Mouse (Mus musculus): ENCODE measurements at regions not wholly inside any gene's neighbourhood (a gene's known extent, or its start where the extent isn't known, plus 50 kb on each side); places are given as distances from the start of the nearest gene placed in this dataset.

DNA sequence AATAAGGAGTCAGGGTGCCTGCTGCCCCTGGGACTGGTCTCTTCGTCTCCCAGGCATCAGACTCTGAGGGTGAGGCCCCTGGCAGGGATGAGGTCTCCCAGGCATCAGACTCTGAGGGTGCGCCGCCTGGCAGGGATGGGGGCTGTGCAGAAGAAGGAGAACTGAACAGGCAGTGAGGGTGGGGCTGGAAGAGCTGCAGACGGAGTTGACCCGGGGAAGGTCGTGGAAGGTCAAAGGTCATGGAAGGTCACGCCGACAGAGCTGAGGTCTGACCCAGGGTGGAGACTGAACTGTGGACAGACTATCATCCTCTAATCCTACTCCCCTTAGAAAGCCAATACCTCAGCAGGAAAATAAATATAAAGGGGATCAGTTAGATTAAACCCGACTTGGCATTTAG lies 50.6 kb upstream of the Grik3 start:
- no peak for DNase-seq

DNA sequence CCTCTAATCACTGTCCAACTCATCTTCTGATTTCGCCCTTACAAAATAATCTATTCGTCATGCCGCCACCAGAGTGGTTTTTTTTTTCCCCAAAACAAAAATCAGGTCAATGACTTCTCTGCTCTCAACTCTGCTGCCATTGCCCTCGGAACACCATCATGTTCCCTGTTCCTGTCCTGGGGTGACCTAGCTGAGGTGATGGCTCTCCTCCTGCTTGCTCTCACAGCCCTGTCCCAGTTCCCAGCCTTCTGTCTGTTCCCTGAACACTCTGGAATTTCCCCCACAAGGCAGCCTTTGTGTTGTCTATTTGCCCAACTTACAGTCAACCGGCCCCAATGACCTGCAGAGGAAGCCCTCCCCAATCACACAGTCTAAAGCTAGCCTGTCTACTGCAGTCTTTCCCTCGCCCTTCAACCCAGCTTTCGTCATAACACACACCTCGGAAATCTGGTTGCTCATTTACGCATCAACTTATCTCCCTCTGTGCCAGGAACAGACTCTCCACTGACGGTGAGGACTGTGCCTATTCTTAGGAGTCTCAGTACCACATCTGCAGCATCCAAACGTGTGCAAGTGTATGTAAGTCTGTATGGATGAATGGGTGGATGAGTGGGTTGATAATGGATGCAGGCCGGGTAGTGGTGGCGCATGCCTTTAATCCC lies 53.2 kb upstream of the Grik3 start:
- no peak for DNase-seq

DNA sequence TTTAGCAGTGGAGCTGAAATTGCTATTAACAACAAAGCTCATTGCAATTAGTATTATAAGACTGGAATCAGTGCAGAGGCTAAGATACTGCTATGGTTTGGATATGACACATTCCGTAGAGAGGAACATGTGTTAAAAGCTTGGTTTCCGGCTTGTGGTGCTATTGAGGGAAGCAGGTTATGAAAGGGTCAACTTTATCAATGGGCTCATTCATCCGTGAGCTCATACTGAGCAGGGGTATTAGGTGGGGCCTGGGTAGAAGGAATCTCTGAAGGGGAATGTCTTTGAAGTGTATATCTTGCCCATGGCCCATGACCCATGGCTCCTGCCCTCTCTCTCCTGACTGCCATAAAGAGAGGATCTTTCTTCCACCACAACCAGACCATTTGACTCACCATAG lies 57.0 kb upstream of the Grik3 start:
- DNase-seq: no peak

DNA sequence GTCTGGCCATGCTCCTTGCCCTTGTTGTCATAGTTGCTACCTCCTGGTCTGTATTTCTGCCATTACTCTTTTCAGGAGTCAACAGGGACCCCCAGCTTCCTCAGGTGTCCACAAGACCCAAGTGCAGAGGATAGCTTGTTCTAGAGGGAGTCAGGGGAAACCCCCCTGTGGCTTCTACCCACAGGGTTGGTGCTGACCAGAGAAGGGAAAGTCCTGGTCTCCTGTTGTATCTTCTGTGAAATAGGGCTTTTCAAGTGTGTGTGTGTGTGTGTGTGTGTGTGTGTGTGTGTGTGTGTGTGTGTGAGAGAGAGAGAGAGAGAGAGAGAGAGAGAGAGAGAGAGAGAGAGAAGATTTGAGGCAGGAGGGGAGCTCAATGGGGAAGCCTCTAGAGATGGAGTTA lies 58.9 kb upstream of the Grik3 start:
- DNase-seq: no peak

DNA sequence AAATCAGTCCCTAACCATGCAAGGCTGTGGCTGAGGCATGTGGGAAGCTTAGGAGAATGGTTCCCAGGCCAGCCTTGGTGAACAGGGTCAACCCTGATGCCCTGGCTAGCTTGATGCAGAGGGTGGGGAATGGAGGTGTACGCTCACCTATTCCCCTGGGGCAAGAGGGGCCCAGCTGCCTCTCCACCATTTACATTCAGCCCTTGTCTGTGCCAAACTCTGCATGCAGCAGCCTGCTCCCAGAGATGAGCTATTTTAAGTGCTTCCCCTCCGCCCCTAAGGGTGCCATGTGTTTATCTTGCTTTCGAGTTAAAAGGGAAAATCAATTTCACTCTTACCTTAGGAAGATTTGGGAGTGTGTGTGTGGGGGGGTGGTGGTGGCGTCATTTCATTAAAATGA lies 59.7 kb upstream of the Grik3 start:
- no peak for DNase-seq

DNA sequence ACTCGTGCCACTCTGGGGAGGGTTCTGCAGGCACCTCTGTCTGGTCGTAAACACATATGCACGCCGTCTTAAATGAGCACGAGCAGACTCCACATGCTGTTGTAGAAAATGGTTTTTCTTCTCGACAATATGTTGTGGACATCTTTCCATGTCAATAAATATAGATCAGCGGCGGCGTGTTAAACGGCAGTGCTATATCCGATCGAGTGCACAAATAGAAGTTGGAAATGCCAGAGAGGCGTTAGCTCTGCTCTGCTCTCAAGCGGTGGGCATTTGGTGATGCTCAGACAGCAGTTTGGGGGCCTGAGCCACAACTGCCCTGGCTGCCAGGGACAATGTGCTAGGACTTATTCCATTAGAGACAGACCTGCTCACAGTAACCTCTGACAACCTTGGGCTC lies 61.8 kb upstream of the Grik3 start:
- no peak for DNase-seq

DNA sequence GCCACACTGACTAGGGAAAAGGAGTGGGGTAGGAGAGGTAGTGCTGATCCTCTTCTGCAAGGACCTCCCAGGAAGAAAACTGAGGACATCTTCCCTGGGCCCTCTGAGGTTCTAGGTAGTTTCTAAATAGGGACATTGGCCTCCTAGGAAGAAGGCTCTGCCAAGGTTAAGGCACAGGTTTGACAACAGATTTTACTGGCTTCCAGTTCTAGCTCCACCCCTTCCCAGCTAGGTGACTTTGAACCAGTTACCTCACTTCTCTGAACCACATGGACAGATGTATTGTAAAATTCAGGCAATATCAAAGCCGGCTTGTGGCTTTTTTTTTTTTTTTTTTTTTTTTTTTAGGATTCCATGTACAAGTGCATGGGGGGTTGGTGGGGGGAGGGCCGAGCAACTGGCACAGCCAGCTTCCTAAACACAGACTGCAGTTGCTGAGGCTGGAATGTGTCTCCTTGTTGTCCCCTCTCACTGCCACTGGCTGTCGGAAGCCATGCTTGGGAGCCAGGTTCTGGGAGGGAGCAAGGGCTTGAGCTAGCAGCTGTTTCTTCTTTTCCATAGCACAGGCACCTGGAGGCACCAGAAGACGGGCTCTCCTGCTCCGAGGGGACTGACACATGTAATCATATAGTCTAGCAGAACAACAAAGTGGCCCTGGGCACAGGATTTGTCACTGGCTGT lies 69.8 kb upstream of the Grik3 start:
- no peak for DNase-seq

DNA sequence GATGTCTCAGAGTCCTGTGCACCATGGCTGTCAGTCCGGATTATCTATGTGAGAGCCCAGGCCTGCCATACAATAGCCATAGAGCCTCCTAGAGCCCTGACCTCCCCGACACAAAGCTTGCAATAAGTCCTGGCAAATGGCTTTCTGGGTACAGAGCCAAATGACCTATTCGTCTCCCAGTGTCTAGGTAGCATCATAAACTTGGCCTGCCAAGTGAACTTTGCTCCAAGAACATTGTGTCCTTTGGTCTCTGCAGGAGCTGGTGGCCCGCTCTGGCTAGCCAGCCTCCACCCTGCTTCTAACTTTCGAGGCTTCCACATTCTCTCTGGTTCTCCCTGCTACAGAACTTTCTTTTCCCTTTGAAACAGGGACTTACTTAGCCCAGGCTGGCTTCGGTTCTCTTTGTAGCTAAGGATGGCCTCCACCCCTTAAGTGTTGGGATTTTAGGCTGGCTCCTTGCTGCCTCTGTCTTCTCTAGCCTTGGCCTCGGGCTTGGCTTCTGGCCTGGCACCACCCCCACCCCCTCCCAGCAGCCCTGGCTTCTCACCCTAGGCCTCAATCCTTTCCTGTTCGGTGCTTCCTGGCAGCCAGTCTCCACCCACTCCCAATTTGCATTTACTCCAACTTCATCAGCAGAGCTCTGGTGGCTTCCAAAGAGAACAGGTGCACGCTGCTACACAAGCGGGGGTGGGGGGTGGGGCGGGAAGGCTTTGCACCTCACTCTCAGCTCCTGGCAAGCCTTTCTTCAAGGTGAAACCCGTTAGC lies 70.8 kb upstream of the Grik3 start:
- DNase-seq: peak; percentile 13

DNA sequence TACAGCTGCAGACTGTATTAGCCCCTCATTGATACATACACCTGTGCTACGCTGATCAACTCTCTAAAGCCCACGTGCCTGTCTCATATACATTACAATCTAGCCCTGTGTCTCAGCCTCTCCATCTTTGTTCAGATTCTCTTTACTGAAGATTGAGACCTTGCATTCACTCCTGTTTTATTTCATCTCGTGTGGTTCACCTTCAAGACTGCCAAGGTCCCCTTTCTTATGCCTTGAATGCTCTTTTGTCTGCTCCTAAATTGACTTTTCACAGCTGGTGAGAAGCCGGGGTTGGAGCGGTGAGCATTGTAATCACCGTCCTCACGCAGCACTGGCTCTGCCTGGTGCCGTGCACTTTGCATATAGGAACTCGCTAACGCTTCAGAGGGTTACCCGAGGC lies 75.2 kb upstream of the Grik3 start:
- no peak for DNase-seq

DNA sequence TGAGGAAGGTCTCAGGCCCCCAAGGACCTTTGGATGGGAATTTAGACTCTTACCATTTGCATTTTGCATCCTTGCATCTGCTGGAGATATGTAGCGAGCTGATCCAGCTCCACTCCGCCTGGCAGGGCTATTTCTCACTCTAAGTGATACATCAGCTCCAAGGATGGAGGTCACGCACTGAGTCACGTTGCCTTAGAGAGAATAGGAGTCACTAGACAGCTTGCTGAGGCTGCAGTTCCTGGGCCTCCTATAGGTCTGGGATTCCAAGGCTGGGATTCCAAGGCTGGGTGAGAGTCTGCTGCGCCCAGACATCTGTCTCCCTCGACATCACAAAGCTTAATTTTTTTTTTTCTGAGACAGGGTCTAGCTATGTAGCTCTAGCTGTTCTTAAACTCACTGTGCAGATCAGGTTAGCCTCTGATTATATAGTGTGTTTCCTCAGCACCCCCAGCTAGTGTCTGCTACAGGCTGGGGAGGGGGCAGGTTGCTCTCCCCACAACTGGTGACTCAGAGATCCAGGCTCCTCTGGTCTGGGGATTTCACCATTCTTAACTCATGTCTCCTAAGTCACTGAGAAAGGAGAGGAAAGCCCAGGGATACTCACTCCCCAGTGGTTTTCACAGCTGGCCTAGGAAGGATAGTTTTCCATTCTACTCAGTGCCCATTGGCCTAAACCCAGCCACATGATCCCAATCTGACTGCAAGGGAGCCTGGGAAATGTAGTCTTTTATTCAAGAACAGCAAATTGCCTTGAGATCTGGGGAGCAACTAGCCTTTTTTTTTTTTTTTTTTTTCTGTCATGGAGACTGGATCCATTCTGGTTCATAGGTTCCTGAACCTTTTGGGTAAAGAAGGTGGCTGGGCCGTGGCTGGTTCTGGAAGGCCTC lies 76.4 kb upstream of the Grik3 start:
- peak; percentile 9 for DNase-seq

DNA sequence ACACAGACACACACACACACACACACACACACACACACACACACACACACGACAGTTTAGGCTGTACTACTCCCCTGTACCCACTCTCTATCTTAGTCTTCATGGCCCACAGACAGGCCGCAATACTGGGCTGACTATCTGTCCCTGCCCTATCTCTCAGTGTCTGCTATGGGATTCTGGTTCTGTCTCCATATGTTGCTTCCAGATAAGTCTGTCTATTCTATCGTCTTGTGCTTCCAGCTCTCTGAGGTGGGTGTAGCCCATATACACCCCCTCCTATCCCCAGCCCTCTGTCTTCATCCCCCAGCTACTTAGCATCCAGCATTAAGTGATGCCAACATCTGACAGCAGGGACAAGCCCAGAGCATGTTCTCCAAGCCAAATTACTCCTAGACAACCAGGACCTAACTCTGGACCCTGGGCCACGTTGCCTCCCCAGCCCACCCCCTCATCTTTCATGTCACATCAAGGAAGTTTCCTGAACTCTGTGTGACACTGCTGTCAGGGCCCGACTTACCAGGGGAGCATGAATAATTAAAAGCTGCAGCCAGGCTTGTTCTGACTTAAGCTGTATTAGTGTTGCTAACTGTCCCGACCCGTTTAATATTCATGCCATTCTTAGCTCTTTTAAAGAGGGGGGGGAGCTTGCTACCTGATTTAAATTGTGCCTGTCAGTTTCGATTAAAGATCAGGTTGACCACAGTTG lies 79.6 kb upstream of the Grik3 start:
- DNase-seq: no peak

DNA sequence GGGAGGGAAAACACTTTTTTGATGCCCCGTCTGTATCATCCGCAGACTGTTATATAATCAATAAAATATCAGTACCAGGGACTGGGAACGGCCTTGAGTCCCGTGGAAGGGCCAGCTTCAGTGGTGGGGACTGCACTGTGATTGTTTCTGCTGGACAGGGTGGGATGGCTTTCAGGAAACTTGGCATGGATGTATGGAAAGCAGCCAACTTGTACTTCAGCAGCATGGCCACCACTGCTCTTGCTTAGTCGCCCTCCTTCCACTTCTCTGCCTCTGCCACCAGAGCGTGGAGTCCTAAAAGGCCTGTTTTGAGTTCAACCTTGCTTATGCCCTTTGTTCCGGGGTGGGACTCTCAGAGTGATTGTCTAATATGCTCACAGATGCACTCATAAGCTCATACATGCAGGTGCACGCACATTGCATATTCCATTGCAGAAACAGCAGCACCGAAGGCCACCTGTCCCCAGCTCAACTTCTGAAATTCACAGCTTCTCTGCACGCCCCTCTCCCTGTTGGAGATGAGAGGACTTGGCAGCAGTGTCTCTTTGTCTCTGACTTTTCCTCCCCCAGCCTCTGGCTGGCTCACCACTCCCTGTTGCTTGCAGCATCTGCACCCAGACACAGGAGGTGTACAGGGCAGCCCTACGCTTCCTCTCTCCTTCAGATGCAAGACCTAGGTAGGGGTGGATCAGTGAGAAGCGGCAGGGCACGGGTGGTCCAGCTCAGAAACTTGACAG lies 91.0 kb upstream of the Grik3 start:
- no peak for DNase-seq

DNA sequence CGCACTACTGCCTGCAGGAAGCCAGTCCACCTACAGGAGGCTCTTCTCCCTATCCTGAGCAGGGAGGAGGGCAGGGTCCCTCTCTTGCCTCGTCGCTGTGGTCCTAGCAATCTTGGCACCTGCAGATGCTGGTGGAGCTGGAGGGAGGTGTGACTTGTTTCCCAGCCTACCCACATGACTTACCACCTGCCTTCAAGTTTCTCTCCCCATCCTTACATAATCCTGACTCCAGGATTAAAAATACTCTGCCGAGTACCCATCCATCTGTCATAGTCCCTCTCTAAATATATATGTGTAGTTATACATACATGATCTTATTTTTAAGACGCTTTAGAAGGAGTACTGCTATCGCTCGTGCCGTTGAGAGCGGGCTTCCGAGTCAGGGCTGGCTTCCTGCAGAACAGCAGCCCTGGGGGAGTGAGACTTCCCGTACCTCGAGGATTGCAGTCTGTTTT lies 93.5 kb upstream of the Grik3 start:
- no peak for DNase-seq

DNA sequence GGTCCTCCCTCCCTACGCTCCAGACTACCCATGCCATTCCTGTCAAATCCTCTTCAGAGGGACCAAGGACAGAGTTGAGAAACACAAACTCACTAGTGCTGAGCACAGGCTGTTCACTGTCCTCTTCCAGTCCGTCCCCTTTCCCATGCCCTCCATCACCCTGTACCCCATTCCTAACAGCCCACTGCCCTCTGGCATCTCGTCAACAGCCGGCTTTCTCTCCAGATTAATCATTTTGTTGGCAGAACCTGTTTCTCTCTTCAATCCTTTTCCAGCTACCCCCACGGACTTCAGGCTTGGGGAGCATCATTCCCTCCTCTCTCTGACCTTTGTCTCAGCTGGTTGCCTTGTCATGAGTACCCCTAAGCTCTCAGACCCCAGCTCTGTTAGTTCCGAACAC lies 99.2 kb upstream of the Grik3 start:
- no peak for DNase-seq

DNA sequence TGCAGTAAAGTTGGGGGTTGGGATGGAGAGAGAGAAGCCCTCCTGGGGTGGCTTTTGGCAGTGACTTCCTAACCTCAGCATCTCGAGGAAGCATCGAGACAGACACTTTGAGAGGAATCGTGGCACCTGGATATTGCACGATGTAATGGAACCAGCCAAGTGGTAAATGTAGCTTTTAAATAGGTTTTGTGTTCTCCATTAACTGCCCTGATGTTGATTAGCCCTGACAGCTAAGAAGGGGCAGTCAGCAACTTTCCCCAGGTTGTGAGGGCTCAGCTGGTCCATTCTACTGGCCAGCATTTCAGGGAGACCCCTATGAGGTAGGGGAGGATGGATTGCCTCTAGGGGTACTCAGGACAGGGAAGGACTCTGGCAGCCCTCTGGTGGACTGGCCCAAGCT lies 104.7 kb upstream of the Grik3 start:
- DNase-seq: no peak

DNA sequence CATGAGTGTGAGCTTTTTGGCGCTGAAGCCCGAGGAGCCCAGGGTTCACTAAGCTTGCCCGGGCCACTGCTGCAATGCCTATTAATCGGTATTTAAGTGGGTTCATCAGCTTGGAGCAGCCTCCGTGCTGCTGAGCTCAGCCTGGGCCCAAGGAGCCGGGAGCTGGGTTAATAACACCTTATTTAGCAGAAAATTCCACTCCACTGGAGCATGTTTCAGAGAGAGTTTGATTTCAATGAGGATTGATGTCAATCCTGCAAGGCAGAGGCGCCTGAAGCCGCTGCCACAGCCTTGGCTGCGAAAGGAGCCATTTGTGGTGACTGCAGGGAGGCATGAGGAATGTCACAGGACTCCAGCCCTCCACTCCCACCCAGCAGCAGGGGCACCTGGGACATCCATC lies 126.5 kb upstream of the Grik3 start:
- no peak for DNase-seq

DNA sequence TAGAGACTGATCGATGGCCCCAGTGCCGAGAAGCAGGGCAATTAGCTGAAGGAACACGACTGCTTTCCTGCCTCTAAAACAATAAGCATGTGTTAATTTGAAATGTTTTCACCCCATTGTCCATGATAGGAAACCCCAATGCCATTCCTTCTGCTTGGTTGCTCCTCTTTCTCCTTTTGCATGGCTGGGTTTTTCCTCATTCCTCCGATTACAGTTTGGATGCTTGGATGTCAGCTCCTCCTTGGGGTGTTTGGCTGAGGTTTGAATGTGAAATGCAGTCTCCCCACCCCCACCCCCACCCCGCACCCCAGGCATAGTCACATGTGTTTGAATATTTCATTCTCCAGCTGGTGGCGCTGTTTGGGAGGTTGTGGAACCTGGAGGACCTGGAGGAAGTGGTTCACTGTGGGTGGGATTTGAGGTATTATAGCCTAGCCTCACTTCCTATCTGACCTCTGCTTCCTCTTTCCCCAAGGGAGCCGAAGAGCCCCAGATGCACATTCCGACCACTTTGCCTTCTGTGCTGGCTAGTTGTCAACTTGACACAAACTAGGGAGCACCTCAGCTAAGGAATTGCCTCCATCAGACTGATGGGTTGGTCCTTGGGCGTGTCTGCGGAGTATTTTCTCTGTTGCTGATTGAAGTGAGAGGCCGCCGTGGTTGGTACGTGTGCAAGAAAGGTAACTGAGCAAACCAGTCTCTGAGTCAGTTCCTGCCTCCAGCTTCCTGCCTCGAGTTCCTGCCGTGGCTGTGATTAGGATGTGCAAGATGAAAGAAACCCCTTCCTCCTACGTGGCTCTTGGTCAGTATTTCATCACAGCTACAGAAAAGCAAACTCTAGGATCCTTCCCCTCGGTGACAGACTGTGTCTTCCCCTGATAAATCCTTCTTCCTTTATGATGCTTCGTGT lies 128.6 kb upstream of the Grik3 start:
- no peak for DNase-seq

DNA sequence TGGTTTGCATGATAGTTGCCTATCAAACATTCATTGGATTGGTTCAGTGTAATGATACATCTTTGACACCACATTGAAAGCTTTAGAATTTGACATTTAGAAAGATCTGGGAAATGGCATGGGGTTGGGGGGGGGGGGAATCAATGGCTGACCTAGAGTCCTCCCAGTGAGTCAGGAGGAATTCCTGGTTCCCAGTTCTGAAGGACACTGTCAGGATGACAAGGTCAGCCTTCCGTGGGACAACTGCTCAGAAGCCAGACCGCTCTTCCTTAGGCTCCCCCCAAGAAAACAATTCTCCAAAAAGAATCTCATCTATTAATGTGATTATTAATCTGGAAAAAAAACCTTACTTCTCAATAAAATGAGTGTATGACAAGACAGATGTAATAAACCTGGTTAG lies 132.1 kb upstream of the Grik3 start:
- DNase-seq: no peak

DNA sequence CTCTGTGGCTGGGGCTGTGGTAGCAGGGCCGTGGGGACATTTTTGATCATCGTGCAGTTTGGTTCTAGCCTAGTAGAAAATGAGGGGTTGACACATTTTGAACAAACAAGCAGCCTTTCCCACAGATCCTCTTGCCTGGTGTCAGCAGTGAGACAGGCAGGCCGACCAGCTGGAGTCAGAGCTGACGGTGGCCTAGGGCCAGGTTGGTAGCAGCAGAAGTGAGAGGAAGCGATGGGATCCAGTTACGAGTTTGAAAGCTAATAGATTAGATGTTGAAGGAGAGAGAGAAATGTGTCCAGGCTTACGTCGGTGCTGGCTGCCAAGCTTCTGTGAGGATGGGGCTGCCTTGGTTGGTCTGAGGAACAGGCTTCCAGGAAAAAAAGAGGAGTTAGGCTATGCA lies 134.1 kb upstream of the Grik3 start:
- DNase-seq: no peak

DNA sequence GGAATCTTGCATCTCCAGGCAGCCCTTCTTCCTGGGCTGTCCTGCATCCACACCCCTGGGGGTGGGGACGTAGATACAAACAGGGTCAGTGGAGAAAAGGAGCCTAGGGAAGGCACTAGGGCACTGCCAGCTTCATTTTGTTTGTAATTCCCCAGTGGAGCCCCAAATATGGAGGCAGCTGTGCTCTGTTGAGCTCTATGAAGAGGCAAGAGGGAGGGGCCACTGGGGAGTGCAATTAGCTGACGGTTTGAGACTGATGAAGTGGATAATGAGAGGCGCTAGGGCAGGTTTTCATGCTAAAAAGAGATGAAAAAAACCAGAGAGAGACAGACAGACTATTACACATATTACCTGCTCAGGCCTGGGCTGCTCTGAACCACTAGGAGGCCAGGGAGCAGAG lies 135.8 kb upstream of the Grik3 start:
- no peak for DNase-seq

DNA sequence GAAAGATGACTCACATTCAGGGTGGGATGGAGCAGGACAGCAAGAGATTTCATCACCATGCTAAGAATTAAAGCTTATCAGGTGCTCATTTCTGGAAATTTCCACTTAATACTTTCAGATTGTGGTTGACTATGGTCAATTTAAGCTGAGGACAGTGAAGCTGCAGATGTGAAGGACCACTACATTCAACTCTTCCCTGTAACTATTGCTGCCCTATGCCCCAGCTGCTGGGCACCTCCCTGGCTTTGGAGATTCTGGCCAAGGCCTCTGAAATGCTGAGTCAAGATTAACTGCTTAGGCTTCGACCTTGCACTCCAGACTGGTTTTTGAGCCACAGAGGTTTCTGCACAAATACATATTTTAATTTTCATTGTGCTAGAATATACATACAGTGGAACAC lies 140.4 kb upstream of the Grik3 start:
- no peak for DNase-seq

All from kidney, postnatal 10 days (tissue).